Mouse (Mus musculus): ENCODE results near the gene Dapk2. TPM values are rescaled to one million over a fixed set of nuclear protein-coding genes. Genes with fewer than 3 reads are reported as not detected.
A peak's percentile ranks its signal among the peaks of the same experiment; 100 is the strongest.
"Not testable (repeated sequence)": the region's sequence is repeated elsewhere in the genome, so short reads cannot be mapped to it uniquely, and the experiment has no call there.

Gene Dapk2
- total RNA-seq, 2 experiments from 2014 or later, result 10.2 to 12.3 TPM

DNA sequence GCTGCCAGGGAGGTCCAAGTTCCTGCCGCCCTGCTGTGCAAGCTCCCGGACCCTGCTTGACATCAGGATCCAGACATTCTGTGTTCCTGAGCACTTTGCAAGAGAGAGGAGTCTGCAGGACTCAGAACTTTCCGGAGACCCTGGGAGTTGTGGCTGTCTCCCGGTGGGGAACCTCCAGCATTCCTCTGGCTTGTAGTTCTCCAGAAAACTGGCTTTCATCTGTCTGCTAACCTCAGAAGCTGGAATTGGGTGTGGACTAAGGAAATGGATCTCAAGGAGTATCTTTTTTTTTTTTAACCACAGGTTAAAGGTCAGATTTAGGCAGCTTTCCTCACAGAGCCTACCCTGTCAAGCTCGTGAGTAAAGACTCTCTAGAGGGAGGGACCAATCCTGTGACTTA is 113.7 kb downstream of the Dapk2 start:
- DNase-seq (ENCODE audit: low spot score in 2 of 2), result no peak

DNA sequence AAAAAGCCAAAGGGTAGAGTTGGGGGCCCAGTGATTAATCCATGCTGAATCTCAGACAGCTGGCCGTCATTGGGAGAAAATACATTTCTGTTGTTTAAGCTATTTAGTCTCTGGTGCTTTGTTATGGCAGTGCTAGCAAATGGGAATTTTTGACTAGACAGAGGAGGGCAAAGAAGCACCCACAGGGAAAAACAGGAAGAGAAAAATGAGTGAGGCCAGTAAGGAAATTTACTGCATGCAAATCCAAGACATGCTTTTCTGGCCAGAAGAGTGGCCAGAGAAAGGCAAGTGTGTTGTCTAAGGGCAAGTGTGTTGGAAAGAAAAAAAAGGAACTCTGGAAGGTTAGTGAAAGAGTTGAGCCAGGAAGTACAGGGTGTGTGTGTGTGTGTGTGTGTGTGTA is 115.6 kb downstream of the Dapk2 start:
- DNase-seq (ENCODE audit: low spot score in 2 of 2), result no peak

DNA sequence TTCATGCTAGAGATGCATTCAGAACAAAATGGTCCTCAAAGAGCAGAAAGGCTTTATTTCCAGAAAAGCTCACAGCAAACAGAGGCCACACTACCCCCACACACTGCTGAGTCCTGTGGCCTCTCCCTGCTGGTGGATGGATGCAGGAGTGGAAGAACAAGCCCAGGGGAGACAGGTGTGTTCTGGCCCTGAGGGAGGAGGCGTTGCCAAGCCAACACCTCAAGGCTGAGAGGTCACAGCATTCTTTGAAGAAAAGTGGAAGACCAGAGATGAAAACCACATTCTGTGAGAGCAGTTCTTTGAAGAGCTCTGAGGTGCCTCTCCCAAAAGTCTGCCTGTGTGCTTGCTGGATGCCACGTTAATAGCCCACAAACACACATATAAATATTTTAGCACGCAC is 116.6 kb downstream of the Dapk2 start:
- no peak for DNase-seq (ENCODE audit: low spot score in 2 of 2)

DNA sequence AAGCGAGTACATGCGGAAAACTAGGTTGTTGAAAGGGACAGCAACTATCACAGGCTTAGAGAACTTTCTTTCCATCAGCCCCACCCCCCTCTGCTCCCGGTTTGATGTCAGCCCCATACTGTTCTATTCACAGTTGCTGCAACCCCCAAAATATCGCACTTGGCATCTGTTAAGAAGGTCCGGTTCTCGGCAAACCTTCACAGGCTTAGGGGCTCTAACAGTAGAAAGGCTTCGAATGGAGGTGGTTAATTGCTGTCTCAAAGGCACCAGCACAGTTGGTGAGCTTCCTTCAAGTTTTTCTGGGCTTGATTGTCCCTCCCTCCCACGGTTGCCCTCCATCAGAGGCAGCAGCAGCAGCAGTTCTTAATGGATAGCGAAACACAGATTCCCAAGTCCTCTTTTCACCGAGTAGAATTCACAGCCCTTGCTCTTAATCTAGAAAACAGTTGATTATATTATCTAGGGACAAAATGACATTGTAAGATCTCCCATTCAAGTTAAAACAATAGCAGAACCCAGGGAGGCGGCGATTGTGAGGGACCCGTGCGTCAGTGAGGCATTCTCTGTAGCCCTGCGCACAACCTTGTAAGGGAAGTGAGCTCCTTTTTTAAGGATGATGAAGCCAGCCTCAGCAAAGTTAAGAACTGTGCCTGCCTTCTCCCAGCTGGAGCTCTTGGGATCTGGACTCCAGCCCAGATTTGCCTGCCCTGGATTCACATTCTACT is 117.4 kb downstream of the Dapk2 start:
- DNase-seq (ENCODE audit: low spot score in 2 of 2), result peak in 1 of 2 experiments; percentile 45

DNA sequence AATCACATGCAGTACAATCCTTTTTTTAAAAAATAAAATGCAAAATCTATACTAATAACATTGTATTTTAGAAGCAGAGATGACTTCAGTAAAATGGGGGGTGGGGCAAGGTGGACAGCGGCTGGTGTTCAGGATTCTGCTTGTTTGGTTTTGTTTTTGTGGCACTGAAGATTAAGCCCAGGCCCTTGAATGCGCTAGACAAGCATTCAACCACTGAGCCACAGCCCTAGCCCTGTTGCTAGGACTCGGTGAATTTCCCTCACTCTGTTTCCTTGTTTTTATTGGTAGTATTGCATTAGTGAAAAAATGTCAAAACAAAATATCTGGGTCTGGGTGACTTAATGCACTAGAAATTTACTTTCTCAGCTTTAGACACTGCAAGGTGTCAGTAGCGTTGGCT is 118.0 kb downstream of the Dapk2 start:
- DNase-seq (ENCODE audit: low spot score in 2 of 2), result no peak

DNA sequence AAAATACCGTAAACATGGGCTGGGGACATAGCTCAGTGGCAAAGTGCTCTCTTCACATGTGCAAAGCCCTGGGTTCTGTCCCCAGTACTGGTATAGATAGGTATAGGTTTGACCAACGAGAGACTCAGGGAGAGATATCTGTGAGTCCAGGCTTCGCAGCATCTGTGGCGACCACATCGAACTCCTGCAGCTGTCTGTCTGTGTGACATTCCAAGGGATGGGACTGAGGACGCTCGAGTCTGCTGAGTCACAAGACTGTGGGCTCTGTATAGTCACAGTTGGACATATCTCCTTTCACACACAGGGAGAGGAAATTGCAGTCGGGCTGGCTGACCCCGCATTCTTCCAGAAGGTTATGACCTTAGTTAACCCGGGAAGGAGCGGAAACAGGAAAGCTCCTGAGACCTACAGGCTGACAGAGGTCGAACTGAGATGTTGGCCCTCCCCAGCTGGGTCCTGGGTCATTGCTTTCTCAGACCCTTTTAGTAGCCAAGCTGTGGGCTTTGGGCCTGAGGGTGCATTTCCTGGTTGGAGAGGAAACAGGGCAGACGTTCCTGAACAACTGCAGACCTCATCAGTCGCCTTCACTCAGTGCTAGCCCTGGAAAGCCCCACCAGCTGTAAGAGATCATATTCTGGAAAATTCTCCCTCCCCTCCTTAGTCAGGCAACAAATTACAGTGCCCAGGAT is 118.8 kb downstream of the Dapk2 start:
- peak in 1 of 2 experiments; percentile 59 for DNase-seq (ENCODE audit: low spot score in 2 of 2)

DNA sequence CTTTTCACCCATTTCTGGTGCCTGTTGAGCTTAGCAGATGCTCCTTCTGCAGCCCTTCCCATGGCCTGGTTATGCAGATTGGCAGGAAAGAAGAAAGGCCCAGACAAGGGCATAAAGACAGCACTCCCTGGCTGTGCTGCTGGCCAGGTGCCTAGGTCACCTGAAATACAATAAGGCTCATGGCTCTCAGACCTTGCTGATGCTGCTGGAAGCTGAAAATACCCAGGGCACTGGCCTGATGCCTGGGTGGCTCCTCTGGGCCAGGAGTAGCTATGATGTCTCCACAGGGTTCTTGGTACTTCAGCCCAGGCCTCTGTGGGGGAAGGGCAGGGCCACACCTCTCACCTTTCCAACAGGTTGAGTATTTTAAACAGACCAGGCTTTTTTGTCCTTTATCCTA is 121.6 kb downstream of the Dapk2 start:
- no peak for DNase-seq (ENCODE audit: low spot score in 2 of 2)

DNA sequence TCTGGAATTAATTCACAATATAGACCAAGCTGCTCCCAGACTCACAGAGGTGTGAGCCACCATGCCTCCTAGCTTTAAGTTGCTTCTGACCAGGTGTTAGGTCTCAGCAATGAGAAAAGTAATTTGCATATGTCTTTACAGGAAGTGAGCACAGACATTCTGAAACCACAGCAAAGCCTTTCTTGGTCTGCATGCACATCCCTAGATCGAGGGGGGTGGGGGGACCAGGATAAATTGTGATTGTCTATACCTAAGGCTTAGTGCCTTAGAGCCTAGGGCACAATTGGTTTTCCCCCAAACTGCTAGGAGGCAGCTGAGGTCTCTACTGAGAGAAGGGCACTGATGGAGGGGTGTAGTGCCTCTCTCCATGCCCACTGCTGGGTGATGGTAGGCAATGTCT is 122.5 kb downstream of the Dapk2 start:
- no peak for DNase-seq (ENCODE audit: low spot score in 2 of 2)

DNA sequence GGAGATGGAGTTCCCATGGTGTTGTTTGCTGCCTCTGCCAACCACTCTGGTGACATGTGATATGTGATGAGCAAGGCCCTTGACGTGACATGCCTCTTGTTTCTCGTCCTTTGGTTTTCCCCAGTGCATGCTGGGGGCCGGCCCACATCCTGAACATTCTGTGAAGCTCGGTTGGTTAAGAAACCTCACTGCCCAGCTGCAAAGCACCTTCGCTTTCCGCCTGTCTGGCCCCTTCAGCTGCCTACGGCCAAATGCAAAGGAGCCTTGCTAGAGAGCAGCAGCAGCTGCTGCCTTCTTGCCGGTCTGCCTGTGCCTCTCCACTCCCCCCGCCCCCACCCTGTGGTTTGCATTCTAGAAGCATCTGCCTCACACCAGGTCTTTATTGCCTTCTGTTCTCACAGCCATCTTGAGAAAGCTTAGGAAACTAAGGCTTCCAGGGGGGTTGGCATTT is 123.5 kb downstream of the Dapk2 start:
- DNase-seq (ENCODE audit: low spot score in 2 of 2), result no peak

DNA sequence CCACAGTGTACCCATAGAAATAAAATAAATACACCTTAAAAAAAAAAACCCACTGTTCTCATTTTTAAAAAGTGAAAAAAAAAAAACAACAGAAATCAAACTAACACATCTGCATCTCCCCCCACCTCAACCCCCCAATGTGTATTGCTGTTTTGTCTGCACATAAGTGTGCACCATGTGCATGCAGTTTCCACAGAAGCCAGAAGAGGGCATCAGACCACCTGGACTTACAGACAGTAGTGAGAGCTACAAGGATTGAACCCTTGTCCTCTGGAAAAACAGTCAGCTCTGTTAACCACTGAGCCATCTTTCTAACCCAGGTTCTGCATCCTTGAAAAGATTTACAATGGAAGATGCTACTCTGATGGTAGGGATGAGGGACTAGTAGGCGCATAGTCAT is 124.6 kb downstream of the Dapk2 start:
- DNase-seq (ENCODE audit: low spot score in 2 of 2), result no peak

DNA sequence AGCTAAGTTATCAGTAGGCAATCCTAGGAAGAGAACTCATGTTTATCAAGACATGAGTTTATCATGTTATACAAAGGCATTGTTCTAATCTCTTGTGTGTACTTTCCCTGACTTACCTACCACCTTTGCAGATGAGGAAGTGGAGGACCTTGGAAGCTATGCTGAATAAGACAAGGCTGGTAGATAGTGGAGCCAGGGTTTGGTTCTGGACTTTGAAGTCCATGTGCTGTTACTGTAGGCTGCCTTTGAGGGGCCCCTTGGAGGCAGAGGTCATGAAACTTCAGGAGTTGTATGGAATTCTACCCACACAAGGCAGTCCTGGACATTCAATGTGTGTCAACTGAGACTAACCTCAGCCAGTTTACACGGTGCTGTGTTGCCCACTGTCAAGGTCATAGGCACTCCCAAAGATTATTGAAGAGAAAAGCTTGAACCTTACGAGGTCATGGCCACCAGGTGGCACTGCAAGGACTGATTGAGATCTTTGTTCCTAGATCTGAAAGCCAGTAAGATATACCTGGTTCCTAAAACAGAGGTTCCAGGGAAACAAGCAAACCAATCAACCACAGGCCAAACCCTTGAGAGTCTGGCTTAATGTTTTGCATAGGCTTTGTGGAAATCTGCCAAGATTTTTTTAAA is 125.7 kb downstream of the Dapk2 start:
- peak; percentile 37 to 72 for DNase-seq (ENCODE audit: low spot score in 2 of 2)

DNA sequence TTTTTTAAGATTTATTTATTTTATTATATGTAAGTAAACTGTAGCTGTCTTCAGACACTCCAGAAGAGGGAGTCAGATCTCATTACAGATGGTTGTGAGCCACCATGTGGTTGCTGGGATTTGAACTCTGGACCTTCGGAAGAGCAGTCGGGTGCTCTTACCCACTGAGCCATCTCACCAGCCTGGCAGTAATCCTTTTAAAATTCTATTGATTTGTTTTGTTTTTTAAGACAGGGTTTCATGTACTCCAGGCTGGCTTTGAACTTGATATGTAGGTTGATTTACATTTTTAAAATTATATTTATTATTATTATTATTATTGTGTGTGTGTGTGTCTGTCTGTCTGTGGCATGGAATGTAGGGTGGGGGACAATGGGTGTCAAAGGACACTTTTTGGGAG is 127.2 kb downstream of the Dapk2 start:
- DNase-seq (ENCODE audit: low spot score in 2 of 2), result not testable (repeated sequence)

DNA sequence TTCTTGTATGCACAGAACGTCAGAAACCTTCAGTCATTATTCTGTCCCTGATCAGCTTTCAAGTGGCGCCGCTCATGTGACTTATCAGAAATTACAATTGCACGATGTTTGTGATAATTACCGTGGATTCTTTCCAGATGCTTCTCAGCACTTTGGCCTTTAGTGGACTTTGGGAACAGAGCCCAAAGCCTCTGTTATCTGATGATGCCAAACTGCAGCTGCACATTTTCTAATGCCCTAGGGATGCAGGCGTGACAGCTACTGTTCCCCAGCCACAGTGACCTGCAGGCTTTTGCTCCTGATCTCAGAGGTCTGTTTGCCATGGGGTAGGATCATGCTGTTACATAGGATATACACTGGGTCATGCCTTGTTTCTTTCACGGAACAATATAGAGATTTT is 127.9 kb downstream of the Dapk2 start:
- DNase-seq (ENCODE audit: low spot score in 2 of 2), result no peak

DNA sequence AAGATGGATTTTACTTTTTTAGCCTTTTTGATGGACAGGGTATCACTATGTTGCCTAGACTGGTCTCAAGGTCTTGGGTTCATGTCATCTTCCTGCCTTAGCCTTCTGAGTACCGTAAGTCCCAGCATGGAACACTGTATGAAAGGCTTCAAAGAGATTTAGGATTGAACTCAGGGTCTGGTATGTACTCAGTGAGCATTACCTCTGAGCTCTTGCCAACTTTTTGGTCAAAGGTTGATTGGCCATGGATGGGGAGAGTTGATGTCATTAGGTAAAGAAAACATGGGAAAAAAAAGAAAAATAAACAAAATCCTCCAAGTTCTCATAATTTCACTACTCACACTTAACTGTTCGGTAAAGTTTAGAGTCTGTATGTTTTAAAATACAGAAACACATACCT is 132.7 kb downstream of the Dapk2 start:
- DNase-seq (ENCODE audit: low spot score in 2 of 2), result no peak

DNA sequence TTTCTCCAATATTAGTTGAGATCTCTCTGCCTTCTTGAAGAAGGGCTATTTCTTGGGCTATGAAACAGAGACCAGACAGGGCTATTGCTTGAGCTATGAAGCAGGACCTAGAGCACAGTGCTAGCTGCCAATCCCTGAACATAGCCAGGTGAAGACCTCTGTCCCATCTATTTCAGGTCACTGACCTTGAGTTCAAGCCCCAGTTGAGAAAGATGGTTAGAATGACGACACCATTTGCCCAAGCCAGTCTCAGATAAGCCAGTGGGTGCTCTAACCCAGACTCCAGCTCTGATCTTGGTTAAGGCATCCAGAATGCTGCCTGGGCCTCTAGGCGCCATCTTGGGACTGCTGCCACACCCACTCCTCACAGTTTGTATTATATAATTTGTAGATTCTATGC is 135.3 kb downstream of the Dapk2 start:
- no peak for DNase-seq (ENCODE audit: low spot score in 2 of 2)

DNA sequence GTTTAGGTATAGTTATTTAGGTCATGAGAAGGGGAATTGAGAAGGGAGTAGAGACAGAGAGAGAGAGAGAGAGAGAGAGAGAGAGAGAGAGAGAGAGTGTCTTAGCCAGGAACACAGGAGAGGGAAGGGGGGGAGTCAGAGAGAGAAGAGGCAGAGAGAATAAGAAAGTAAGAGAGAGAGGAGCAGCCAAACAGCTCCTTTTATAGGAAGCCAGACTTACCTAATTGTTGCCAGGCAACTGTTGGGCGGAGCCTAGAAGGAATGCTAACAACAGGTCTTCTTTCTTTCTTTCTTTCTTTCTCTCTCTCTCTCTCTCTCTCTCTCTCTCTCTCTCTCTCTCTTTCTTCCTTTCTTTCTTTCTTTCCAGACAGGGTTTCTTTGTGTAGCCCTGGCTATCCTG is 136.2 kb downstream of the Dapk2 start:
- DNase-seq (ENCODE audit: low spot score in 2 of 2), result no peak

DNA sequence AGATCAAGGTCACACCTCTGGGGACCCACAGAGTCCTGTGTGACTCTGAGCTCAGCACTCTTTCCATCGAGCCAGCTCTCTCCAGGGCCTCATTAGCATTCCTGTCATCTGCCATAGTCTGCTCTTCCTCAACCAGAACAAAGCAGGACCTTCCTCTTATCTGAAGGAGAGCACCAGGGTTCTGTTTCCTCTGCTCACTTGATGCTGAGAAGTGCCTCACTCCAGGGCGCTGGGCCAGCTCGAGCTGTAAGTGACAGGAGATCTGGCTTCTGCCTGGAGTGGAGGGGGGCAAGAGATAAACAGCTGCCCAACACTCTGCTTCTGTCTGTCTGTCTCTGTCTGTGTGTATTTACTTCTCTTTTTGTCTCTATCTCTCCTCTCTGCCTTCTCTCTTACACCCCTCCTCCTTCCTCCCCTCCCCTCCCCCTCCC is 137.0 kb downstream of the Dapk2 start:
- DNase-seq (ENCODE audit: low spot score in 2 of 2), result no peak

DNA sequence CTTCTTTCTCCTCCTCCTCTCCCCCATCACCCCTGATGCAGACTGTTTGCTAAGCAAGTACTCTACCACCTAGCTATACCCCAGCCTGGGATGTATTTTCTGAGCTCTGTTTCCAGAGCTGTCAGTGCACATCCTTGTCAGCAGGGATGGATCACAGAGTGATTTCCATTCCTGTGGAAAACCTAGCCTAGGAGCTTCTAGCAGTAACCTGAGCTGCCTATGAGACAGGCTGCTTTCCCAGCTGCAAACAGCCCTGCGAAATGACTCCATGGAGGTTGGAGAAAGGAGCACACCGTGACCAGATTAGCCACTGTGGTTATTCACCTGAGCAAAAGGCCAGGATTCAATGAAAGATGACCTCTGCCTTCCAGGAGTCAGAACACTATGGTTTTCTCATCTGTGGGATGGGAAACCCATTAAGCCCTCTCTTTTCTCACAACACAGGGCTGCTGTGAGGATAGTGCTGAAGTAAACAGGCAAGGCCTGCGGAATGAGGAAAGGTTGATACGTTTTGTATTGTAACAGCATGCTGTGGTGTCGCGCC is 137.6 kb downstream of the Dapk2 start:
- DNase-seq (ENCODE audit: low spot score in 2 of 2), result no peak

DNA sequence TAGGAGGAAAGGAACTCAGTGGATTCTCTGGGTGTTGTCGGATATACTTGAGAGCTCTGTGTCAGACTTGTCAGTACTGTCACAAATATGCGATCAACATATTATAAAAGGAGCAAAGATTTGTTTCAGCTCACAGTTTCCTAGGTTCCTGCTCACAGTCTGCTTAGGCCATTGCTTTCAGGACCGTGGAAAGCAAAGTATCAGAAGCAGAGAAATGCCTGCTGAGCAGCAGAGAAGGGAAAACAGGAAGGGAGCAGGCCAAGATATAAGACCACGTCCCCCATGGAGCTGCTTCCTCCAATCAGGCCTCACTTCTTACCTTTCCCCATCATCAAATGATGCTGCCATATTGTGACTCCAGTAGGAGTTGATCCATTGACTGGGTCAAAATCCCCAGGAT is 140.8 kb downstream of the Dapk2 start:
- no peak for DNase-seq (ENCODE audit: low spot score in 2 of 2)

DNA sequence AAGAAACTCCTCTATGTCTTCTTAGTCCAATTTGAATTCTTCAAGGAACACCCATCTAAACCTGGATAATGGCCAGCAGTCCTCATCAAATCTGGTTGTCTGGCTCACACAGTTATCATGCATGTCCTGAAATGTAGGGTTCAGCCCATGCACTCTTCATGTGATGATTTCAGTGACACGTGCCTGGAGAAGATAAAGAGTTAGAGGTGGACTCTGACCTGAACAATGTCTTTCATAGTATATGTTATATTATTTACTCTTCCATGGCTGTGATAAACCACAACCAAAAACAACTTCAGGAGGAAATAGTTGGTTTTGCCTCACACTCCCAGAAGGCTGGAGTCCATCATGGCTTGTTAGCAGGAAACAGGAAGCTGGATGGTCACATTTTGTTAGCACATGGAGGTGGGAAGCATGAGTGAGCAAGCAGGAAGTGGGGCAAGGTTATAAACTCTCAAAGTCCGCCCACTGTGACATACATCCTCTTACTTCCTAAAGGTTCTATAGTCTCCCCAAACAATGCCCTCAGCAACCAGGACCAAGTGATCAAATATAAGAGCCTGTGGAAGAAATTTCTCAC is 142.5 kb downstream of the Dapk2 start:
- DNase-seq (ENCODE audit: low spot score in 2 of 2), result no peak

DNA sequence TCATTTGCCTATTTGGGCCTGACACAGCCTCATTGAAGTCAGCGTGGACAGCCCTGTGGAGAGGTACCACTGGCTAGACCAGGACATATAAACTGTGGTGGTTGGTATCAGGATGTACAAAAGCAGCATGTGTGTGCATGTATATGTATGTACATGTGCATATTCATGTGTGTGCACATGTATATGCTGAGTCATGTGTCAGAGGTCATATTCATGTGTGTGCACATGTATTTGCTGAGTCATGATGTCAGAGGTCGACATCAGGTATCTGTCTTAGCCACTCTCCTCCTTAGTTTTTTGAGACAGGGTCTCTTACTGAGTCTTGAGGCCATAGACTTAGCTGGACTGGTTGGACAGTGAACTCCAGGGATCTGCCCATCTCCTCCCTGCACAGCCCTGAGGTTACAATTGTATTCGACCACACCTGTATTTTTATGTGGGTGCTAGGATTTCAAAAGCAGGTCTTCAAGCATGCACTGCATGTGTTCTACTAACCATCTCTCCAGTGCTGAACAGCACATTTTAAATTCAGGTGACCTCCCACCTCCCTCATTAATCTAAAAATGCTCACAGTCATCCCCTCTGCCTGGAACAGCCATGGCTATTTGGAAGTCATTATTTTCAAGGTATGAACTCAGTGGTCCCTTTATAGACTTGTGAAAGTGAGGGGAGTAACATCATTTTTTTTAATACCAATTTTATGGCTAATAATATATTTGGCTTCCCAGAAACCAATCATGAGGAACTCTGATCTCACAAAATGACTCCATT is 146.5 kb downstream of the Dapk2 start:
- DNase-seq (ENCODE audit: low spot score in 2 of 2), result no peak

All from gastrocnemius, postnatal 4 days (tissue).